In the genomic region with DNA sequence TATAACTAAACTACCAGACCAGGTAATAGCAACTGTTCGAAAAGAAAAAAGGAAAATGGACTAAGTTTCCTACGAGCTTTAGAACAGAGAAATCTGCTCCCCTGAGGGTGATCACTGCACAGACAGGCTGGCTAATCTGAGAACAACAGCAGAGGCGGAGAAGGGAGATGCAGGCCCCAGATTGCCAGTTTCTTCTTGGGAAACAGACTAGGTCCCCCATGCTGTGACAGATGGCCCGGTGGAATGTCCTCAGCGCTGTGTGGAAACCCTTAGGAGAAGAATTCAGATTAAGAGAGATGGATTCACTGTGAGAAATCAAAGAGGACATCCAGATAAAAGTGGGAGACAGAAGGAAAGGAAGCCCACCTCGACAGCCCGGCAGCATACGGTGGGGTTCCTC, we compare ENCODE assay signal across 29 mouse cellular contexts. TPM values are rescaled to one million over a fixed set of nuclear protein-coding genes. Genes with fewer than 3 reads are reported as not detected.
A peak's percentile ranks its signal among the peaks of the same experiment; 100 is the strongest.
DNase-seq lines count a peak whose midpoint lies in the region; TF ChIP-seq lines count a peak whose summit lies in the region.
"Had no signal": no experiment of that assay in that cellular context is flagged by ENCODE, and none has a peak within 500 bp of the region (broad histone marks: within the 10 kb centered on the region; RNA-seq: fewer than 3 reads in every experiment).

No protein-coding gene starts in this region.

- no peak overlapping the region for H3K27ac ChIP-seq in layer of hippocampus, adult 2 months
- H3K27ac ChIP-seq: hindbrain, embryonic 10.5 days; hindbrain, embryonic 15.5 days; limb, embryonic 10.5 days; limb, embryonic 15.5 days; liver, embryonic 13.5 days; midbrain, embryonic 12.5 days; stomach, postnatal 0 days had no signal

- no peak overlapping the region for H3K4me3 ChIP-seq in layer of hippocampus, adult 2 months
- H3K4me3 ChIP-seq: erythroblast, embryonic 14.5 days; hindbrain, embryonic 10.5 days; hindbrain, embryonic 15.5 days; limb, embryonic 10.5 days; limb, embryonic 15.5 days; liver, embryonic 13.5 days; megakaryocyte, embryonic 14.5 days; midbrain, embryonic 12.5 days had no signal

- DNase-seq in cerebellum, postnatal 36 days, result peak; percentile 5 to 6
- no peak for DNase-seq in cerebellum, adult 11-12 months
- DNase-seq in right cerebral cortex, adult 18-20 months, result peak; percentile 23
- no peak for DNase-seq in right cerebral cortex, postnatal 4 days
- DNase-seq in layer of hippocampus, adult 2 months (ENCODE audit: low spot score in 2 of 2), result peak; percentile 24 to 30
- DNase-seq in right cerebral cortex, postnatal 25 days, result peak; percentile 11
- DNase-seq in embryo, embryonic 11 days, result no peak
- DNase-seq: adrenal gland, postnatal 14 days; cerebellum, adult 8-10 months; gastrocnemius, postnatal 10 days; heart, postnatal 14 days; kidney, adult 11 months; kidney, postnatal 14 days; liver, embryonic 13.5 days; lung, adult 18-20 months; lung, postnatal 4 days; retina, postnatal 1 day; spleen, adult 18-20 months had no signal

- TF ChIP-seq CTCF in layer of hippocampus, adult 2 months (conservative IDR thresholded peaks at IDR 0.05), result no peak

RNA-seq across cellular contexts. Expression of a gene that starts 10.5 kb away (rescaled TPM):
- not detected for total RNA-seq in layer of hippocampus, adult 2 months (2021)
- total RNA-seq: adrenal gland, postnatal 14 days; gastrocnemius, postnatal 10 days; heart, adult 8-10 months; layer of hippocampus, postnatal 10 days; MEL had no signal

RNA-seq across cellular contexts. Expression of a gene that starts 45.3 kb away (rescaled TPM):
- 10 to 100 TPM; 15.1 to 16.0 TPM for total RNA-seq in layer of hippocampus, adult 2 months (2021)

Comparison
In these comparisons a context has a peak if more than half of its experiments do, and no peak if none do; other contexts are left out.
1. DNase-seq: peak in cerebellum, postnatal 36 days (2 of 2), right cerebral cortex, adult 18-20 months (single experiment), layer of hippocampus, adult 2 months (2 of 2) and right cerebral cortex, postnatal 25 days (single experiment); none in cerebellum, adult 11-12 months (single experiment), right cerebral cortex, postnatal 4 days (single experiment) and embryo, embryonic 11 days (single experiment).